Mouse (Mus musculus): ENCODE measurements around the gene Tmem129. TPM values are rescaled to one million over a fixed set of nuclear protein-coding genes. Genes with fewer than 3 reads are reported as not detected.

Tmem129 gene
- total RNA-seq, 2 experiments from 2014 or later = 24.0 to 25.2 TPM

- Histone ChIP-seq H3K4me3 (peak overlapping the region; percentile 51), H3K27ac (peak overlapping the region; percentile 67)
- no peak for TF ChIP-seq CTCF (conservative IDR thresholded peaks at IDR 0.05)
- no peak for DNase-seq (ENCODE audit: low spot score in 2 of 2)
These were observed 37.5 kb upstream of the Tmem129 start for GRCm38 (mm10) chr5:33695718-33696121.

- peak overlapping the region; percentile 51 for H3K4me3 ChIP-seq
These were observed 36.9 kb upstream of the Tmem129 start for GRCm38 (mm10) chr5:33694848-33695717.

GRCm38 (mm10) chr5:33694461-33694847, 36.2 kb upstream of the Tmem129 start:
- no peak for DNase-seq (ENCODE audit: low spot score in 2 of 2)
- no peak for TF ChIP-seq CTCF (conservative IDR thresholded peaks at IDR 0.05)
- Histone ChIP-seq H3K27ac (no peak overlapping the region), H3K4me3 (no peak overlapping the region)

More at GRCm38 (mm10) chr5:33694848-33695717, 36.9 kb upstream of the Tmem129 start:
- DNase-seq (ENCODE audit: low spot score in 2 of 2) = peak; percentile 52 to 79
- H3K27ac ChIP-seq = peak overlapping the region; percentile 67
- no peak; the same call in 1 of the 2 replicates for TF ChIP-seq CTCF (conservative IDR thresholded peaks at IDR 0.05)

- TF ChIP-seq CTCF (conservative IDR thresholded peaks at IDR 0.05) = no peak
- no peak for DNase-seq (ENCODE audit: low spot score in 2 of 2)
- H3K4me3 ChIP-seq = no peak overlapping the region
- peak overlapping the region; percentile 1; the same call in 1 of the 2 replicates for H3K27ac ChIP-seq
These were observed 34.2 kb upstream of the Tmem129 start for GRCm38 (mm10) chr5:33692393-33692792.

GRCm38 (mm10) chr5:33689852-33690645, 31.8 kb upstream of the Tmem129 start:
- H3K27ac ChIP-seq = peak overlapping the region; percentile 67; the same call in 1 of the 2 replicates
- no peak overlapping the region for H3K4me3 ChIP-seq
- no peak for TF ChIP-seq CTCF (conservative IDR thresholded peaks at IDR 0.05)
- no peak for DNase-seq (ENCODE audit: low spot score in 2 of 2)

GRCm38 (mm10) chr5:33689221-33689844, 31.1 kb upstream of the Tmem129 start:
- no peak for TF ChIP-seq CTCF (conservative IDR thresholded peaks at IDR 0.05)
- DNase-seq (ENCODE audit: low spot score in 2 of 2) = no peak
- Histone ChIP-seq H3K27ac (peak overlapping the region; percentile 67), H3K4me3 (no peak overlapping the region)

- H3K27ac ChIP-seq = peak overlapping the region; percentile 67
- no peak overlapping the region for H3K4me3 ChIP-seq
- no peak for TF ChIP-seq CTCF (conservative IDR thresholded peaks at IDR 0.05)
- no peak for DNase-seq (ENCODE audit: low spot score in 2 of 2)
These were observed 30.3 kb upstream of the Tmem129 start for GRCm38 (mm10) chr5:33688278-33689220.

- DNase-seq (ENCODE audit: low spot score in 2 of 2) = no peak
These were observed 28.9 kb upstream of the Tmem129 start for GRCm38 (mm10) chr5:33687142-33687541.

GRCm38 (mm10) chr5:33684932-33685331, 26.7 kb upstream of the Tmem129 start:
- no peak for DNase-seq (ENCODE audit: low spot score in 2 of 2)
- Histone ChIP-seq H3K4me3 (no peak overlapping the region), H3K27ac (no peak overlapping the region)
- TF ChIP-seq CTCF (conservative IDR thresholded peaks at IDR 0.05) = no peak

More at GRCm38 (mm10) chr5:33687142-33687541, 28.9 kb upstream of the Tmem129 start:
- no peak overlapping the region for H3K27ac ChIP-seq
- H3K4me3 ChIP-seq = no peak overlapping the region
- TF ChIP-seq CTCF (conservative IDR thresholded peaks at IDR 0.05) = no peak

GRCm38 (mm10) chr5:33683897-33684652, 25.9 kb upstream of the Tmem129 start:
- peak; percentile 40 to 51 for DNase-seq (ENCODE audit: low spot score in 2 of 2)
- H3K27ac ChIP-seq = no peak overlapping the region
- peak; percentile 85 for TF ChIP-seq CTCF (conservative IDR thresholded peaks at IDR 0.05)
- H3K4me3 ChIP-seq = no peak overlapping the region

- H3K4me3 ChIP-seq = no peak overlapping the region
- DNase-seq (ENCODE audit: low spot score in 2 of 2) = no peak
- H3K27ac ChIP-seq = no peak overlapping the region
- TF ChIP-seq CTCF (conservative IDR thresholded peaks at IDR 0.05) = no peak
These were observed 24.7 kb upstream of the Tmem129 start for GRCm38 (mm10) chr5:33682963-33683362.
